Mouse (Mus musculus) urinary bladder, postnatal 14 days (tissue): Measurements from ENCODE around the gene Col18a1.
A peak's percentile ranks its signal among the peaks of the same experiment; 100 is the strongest.

Experiments
- DNase-seq: peaks from one replicate; pipeline ENCODE4 v3.0.0; 2021; ENCODE audit warnings: low spot score

Col18a1 gene

GRCm38 (mm10) chr10:77011681-77012080 lies 154.7 kb downstream of the Col18a1 start:
- no peak for DNase-seq

GRCm38 (mm10) chr10:77008698-77009097 lies 157.7 kb downstream of the Col18a1 start:
- DNase-seq = no peak

- peak; percentile 13 for DNase-seq
Observed at GRCm38 (mm10) chr10:77008109-77008561, 158.2 kb downstream of the Col18a1 start.

- DNase-seq = no peak
Observed at GRCm38 (mm10) chr10:77007433-77008108, 158.8 kb downstream of the Col18a1 start.

- no peak for DNase-seq
Observed at GRCm38 (mm10) chr10:77004936-77005335, 161.4 kb downstream of the Col18a1 start.
